Mouse (Mus musculus): ENCODE data around the gene Bcas3. TPM values are rescaled to one million over a fixed set of nuclear protein-coding genes. Genes with fewer than 3 reads are reported as not detected.

The Bcas3 gene
- polyA plus RNA-seq, 1 experiment from 2014 or later = 19.1 TPM

- H3K36me3 ChIP-seq (ENCODE audit: control insufficient read depth, insufficient read depth) = no peaks in the 10 kb centered on the region
- H3K4me3 ChIP-seq (ENCODE audit: low read depth, low read length) = no peak overlapping the region
- no peaks in the 10 kb centered on the region for H3K9me3 ChIP-seq (replicated peaks; ENCODE audit: control insufficient read depth, low read length)
- ATAC-seq (ENCODE audit: low read depth) = no peak
- H3K9ac ChIP-seq (ENCODE audit: low read depth, low read length) = no peak overlapping the region
- 73% methylated on average over 7 of the region's 7 CpGs for WGBS (ENCODE audit: insufficient replicate concordance)
- H3K27me3 ChIP-seq (ENCODE audit: control insufficient read depth, insufficient read depth, low read depth, low read length) = no peaks in the 10 kb centered on the region
- H3K4me1 ChIP-seq (ENCODE audit: control insufficient read depth, low read depth, low read length) = no peaks in the 10 kb centered on the region
- no peak overlapping the region for H3K4me2 ChIP-seq (ENCODE audit: low read depth, low read length)
- H3K27ac ChIP-seq (ENCODE audit: low read length) = no peak overlapping the region
These were observed 163.8 kb downstream of the Bcas3 start for GRCm38 (mm10) chr11:85516724-85517123.

- WGBS (ENCODE audit: insufficient replicate concordance) = 32% methylated on average over 3 of the region's 3 CpGs
- no peaks in the 10 kb centered on the region for H3K9me3 ChIP-seq (replicated peaks; ENCODE audit: control insufficient read depth, low read length)
- no peaks in the 10 kb centered on the region for H3K4me1 ChIP-seq (ENCODE audit: control insufficient read depth, low read depth, low read length)
- no peak overlapping the region for H3K9ac ChIP-seq (ENCODE audit: low read depth, low read length)
- H3K4me2 ChIP-seq (ENCODE audit: low read depth, low read length) = no peak overlapping the region
- no peak overlapping the region for H3K4me3 ChIP-seq (ENCODE audit: low read depth, low read length)
- no peak overlapping the region for H3K27ac ChIP-seq (ENCODE audit: low read length)
- no peaks in the 10 kb centered on the region for H3K27me3 ChIP-seq (ENCODE audit: control insufficient read depth, insufficient read depth, low read depth, low read length)
- H3K36me3 ChIP-seq (ENCODE audit: control insufficient read depth, insufficient read depth) = no peaks in the 10 kb centered on the region
- no peak for ATAC-seq (ENCODE audit: low read depth)
These were observed 165.2 kb downstream of the Bcas3 start for GRCm38 (mm10) chr11:85518025-85518756.

DNA sequence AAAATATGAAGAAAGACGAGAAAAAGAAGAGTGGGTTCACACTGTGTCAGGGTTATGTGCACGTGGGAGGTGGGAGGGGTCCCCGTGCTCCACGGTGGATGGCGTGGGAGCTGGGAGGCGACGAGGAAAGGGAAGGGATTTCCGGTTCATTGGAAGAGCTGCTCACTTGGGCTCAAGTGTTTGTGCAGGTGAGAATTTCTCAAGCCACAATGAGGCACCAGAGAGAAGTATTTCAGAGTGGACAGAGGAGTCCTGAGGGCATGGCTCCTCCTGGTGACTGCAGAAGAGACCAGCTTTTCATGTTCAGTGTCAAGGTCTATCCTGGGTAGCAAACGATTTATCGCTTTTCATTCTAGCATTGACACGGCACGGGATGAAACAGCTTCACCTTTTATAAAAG is 167.3 kb downstream of the Bcas3 start:
- Histone ChIP-seq H3K27ac (ENCODE audit: low read length) (no peak overlapping the region), H3K9me3 (replicated peaks; ENCODE audit: control insufficient read depth, low read length) (no peaks in the 10 kb centered on the region), H3K36me3 (ENCODE audit: control insufficient read depth, insufficient read depth) (no peaks in the 10 kb centered on the region), H3K4me3 (ENCODE audit: low read depth, low read length) (no peak overlapping the region), H3K4me1 (ENCODE audit: control insufficient read depth, low read depth, low read length) (no peaks in the 10 kb centered on the region), H3K4me2 (ENCODE audit: low read depth, low read length) (no peak overlapping the region), H3K9ac (ENCODE audit: low read depth, low read length) (no peak overlapping the region), H3K27me3 (ENCODE audit: control insufficient read depth, insufficient read depth, low read depth, low read length) (peaks cover 2% of the 10 kb centered on the region; the same call in 1 of the 2 replicates)
- no peak for ATAC-seq (ENCODE audit: low read depth)
- WGBS (ENCODE audit: insufficient replicate concordance) = 71% methylated on average over 12 of the region's 12 CpGs

- Histone ChIP-seq H3K27me3 (ENCODE audit: control insufficient read depth, insufficient read depth, low read depth, low read length) (peaks cover 2% of the 10 kb centered on the region; the same call in 1 of the 2 replicates), H3K4me3 (ENCODE audit: low read depth, low read length) (no peak overlapping the region), H3K36me3 (ENCODE audit: control insufficient read depth, insufficient read depth) (no peaks in the 10 kb centered on the region), H3K27ac (ENCODE audit: low read length) (no peak overlapping the region), H3K4me2 (ENCODE audit: low read depth, low read length) (no peak overlapping the region), H3K9me3 (replicated peaks; ENCODE audit: control insufficient read depth, low read length) (no peaks in the 10 kb centered on the region), H3K4me1 (ENCODE audit: control insufficient read depth, low read depth, low read length) (no peaks in the 10 kb centered on the region), H3K9ac (ENCODE audit: low read depth, low read length) (no peak overlapping the region)
- peak; percentile 37; the same call in 1 of the 2 replicates for ATAC-seq (ENCODE audit: low read depth)
- WGBS (ENCODE audit: insufficient replicate concordance) = 53% methylated on average over 4 of the region's 4 CpGs
These were observed 168.0 kb downstream of the Bcas3 start for GRCm38 (mm10) chr11:85520996-85521395.

DNA sequence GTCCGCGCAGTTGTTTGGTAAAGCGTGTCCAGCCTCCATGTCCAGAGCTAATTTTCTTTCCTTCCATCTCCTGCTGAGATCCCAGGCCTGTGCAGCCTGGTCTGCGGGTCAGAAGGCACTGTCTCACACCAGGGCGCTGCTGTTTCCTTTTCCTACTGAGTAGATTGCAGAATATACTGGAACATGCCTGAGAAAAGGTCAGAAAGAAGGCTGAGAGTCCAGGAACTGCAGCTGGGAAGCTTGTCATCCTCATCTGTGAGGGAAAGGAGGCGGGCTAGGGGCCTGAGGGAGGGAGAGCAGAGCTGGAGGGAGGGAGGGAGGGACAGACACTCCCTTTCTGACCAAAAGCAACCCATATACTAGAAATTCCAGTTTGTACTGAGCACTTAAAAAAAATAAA is 170.7 kb downstream of the Bcas3 start:
- no peak overlapping the region for H3K27ac ChIP-seq (ENCODE audit: low read length)
- no peak overlapping the region for H3K9ac ChIP-seq (ENCODE audit: low read depth, low read length)
- no peak overlapping the region for H3K4me2 ChIP-seq (ENCODE audit: low read depth, low read length)
- H3K27me3 ChIP-seq (ENCODE audit: control insufficient read depth, insufficient read depth, low read depth, low read length) = peaks cover 5% of the 10 kb centered on the region
- no peak overlapping the region for H3K4me3 ChIP-seq (ENCODE audit: low read depth, low read length)
- no peaks in the 10 kb centered on the region for H3K9me3 ChIP-seq (replicated peaks; ENCODE audit: control insufficient read depth, low read length)
- no peaks in the 10 kb centered on the region for H3K36me3 ChIP-seq (ENCODE audit: control insufficient read depth, insufficient read depth)
- 68% methylated on average over 6 of the region's 6 CpGs for WGBS (ENCODE audit: insufficient replicate concordance)
- peak; percentile 37; the same call in 1 of the 2 replicates for ATAC-seq (ENCODE audit: low read depth)
- H3K4me1 ChIP-seq (ENCODE audit: control insufficient read depth, low read depth, low read length) = no peaks in the 10 kb centered on the region

GRCm38 (mm10) chr11:85524186-85524585 is 171.2 kb downstream of the Bcas3 start:
- H3K36me3 ChIP-seq (ENCODE audit: control insufficient read depth, insufficient read depth) = no peaks in the 10 kb centered on the region
- no peak overlapping the region for H3K9ac ChIP-seq (ENCODE audit: low read depth, low read length)
- H3K9me3 ChIP-seq (replicated peaks; ENCODE audit: control insufficient read depth, low read length) = no peaks in the 10 kb centered on the region
- no peak overlapping the region; the same call in 1 of the 2 replicates for H3K4me3 ChIP-seq (ENCODE audit: low read depth, low read length)
- no peak for ATAC-seq (ENCODE audit: low read depth)
- H3K27ac ChIP-seq (ENCODE audit: low read length) = no peak overlapping the region
- H3K27me3 ChIP-seq (ENCODE audit: control insufficient read depth, insufficient read depth, low read depth, low read length) = peaks cover 5% of the 10 kb centered on the region
- H3K4me1 ChIP-seq (ENCODE audit: control insufficient read depth, low read depth, low read length) = no peaks in the 10 kb centered on the region
- 34% methylated on average over 12 of the region's 12 CpGs for WGBS (ENCODE audit: insufficient replicate concordance)
- peak overlapping the region; percentile 40; the same call in 1 of the 2 replicates for H3K4me2 ChIP-seq (ENCODE audit: low read depth, low read length)

- Histone ChIP-seq H3K4me1 (ENCODE audit: control insufficient read depth, low read depth, low read length) (peaks cover 5% of the 10 kb centered on the region), H3K4me3 (ENCODE audit: low read depth, low read length) (no peak overlapping the region), H3K36me3 (ENCODE audit: control insufficient read depth, insufficient read depth) (no peaks in the 10 kb centered on the region), H3K27me3 (ENCODE audit: control insufficient read depth, insufficient read depth, low read depth, low read length) (peaks cover 5% of the 10 kb centered on the region), H3K9me3 (replicated peaks; ENCODE audit: control insufficient read depth, low read length) (no peaks in the 10 kb centered on the region), H3K9ac (ENCODE audit: low read depth, low read length) (no peak overlapping the region), H3K27ac (ENCODE audit: low read length) (no peak overlapping the region), H3K4me2 (ENCODE audit: low read depth, low read length) (no peak overlapping the region)
- ATAC-seq (ENCODE audit: low read depth) = 0 out of 2 replicates have a peak, but pooled peaks have one; percentile 16
- WGBS (ENCODE audit: insufficient replicate concordance) = 29% methylated on average over 16 of the region's 16 CpGs
These were observed 172.0 kb downstream of the Bcas3 start for GRCm38 (mm10) chr11:85524841-85525500.

DNA sequence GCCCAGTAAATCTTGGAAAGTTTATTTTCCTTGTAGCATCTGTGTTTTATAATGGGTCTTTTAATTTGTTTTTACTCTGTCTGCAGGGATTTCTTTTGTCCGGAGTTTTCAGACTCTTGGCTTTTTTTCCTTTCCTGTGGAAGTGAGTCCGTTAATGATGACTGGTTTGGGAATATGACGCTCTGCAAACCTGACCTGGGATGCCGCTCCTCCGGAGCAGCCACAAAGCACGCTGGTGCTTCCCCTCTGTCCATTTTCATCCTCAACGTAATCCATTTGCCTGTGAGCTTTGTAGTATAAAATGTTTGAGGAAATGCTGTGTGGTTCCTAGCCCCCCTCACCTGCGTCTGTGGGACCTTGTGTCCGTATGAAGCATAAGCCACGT is 172.5 kb downstream of the Bcas3 start:
- H3K4me3 ChIP-seq (ENCODE audit: low read depth, low read length) = no peak overlapping the region
- no peak for ATAC-seq (ENCODE audit: low read depth)
- peaks cover 5% of the 10 kb centered on the region for H3K27me3 ChIP-seq (ENCODE audit: control insufficient read depth, insufficient read depth, low read depth, low read length)
- no peaks in the 10 kb centered on the region for H3K9me3 ChIP-seq (replicated peaks; ENCODE audit: control insufficient read depth, low read length)
- no peaks in the 10 kb centered on the region for H3K36me3 ChIP-seq (ENCODE audit: control insufficient read depth, insufficient read depth)
- H3K4me2 ChIP-seq (ENCODE audit: low read depth, low read length) = no peak overlapping the region
- no peak overlapping the region for H3K9ac ChIP-seq (ENCODE audit: low read depth, low read length)
- H3K27ac ChIP-seq (ENCODE audit: low read length) = no peak overlapping the region
- peaks cover 6% of the 10 kb centered on the region for H3K4me1 ChIP-seq (ENCODE audit: control insufficient read depth, low read depth, low read length)
- 36% methylated on average over 10 of the region's 10 CpGs for WGBS (ENCODE audit: insufficient replicate concordance)
